In the genomic region with DNA sequence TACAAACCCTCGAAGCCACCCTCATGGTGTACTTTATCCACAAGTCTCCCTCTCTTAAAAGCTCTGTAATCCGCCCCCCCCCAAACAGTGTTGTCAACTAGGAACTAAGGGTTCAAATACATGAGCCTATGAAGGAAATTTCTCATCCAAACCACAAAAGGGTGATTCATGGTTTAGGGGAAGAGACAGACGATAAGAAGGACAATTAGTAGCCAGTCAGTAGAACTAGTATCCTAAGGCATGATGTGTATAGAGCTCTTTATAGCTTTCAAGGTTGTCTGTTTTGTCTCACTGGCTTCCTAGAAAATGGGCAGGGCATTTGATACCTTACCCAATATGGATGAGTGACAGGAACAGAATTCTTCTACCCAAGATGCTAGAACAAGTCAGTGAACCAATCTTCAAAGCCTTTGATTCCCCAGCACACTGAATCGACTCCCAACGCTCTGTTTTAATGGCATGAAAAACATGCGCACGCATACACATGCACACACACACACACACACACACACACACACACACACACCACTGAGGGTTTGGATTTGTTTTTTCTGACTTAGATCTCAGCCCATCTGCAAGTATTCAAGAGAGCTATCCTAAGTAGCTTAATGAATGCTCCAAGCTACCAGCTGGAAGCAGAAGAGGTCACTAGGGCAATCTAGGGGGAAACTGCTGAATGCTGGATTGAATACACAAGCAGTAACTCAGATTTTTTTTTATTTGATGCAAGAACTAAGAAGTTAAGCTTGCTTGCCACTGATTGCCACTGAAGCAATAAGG, we compare ENCODE assay signal across 20 mouse cellular contexts.
DNase-seq lines count a peak whose midpoint lies in the region; ATAC-seq and TF ChIP-seq lines count a peak whose summit lies in the region.
"Had no signal": no experiment of that assay in that cellular context is flagged by ENCODE, and none has a peak within 500 bp of the region (broad histone marks: within the 10 kb centered on the region; RNA-seq: fewer than 3 reads in every experiment).

No protein-coding gene starts in this region.

- no peak for ATAC-seq in hindbrain, embryonic 16.5 days
- peak; percentile 81 for ATAC-seq in midbrain, embryonic 11.5 days (ENCODE audit: low FRiP score)
- no peak for ATAC-seq in midbrain, postnatal 0 days (ENCODE audit: low FRiP score)

- intact Hi-C loops in left cerebral cortex, postnatal 25 days (cut with DNase I): no loop called here

- H3K9ac ChIP-seq in hindbrain, embryonic 16.5 days (ENCODE audit: low read depth, low read length): no peak overlapping the region
- no peak overlapping the region for H3K9ac ChIP-seq in midbrain, embryonic 11.5 days (ENCODE audit: low read length)
- no peak overlapping the region for H3K9ac ChIP-seq in midbrain, postnatal 0 days (replicated peaks; ENCODE audit: low read length, poor library complexity, severe bottlenecking)
- H3K9ac ChIP-seq: heart, embryonic 15.5 days; hindbrain, embryonic 13.5 days; neural tube, embryonic 12.5 days had no signal

- no peak overlapping the region for H3K4me2 ChIP-seq in hindbrain, embryonic 16.5 days (ENCODE audit: low read length)
- H3K4me2 ChIP-seq in midbrain, embryonic 11.5 days: no peak overlapping the region
- H3K4me2 ChIP-seq in midbrain, postnatal 0 days (ENCODE audit: low read depth, low read length, poor library complexity, severe bottlenecking): no peak overlapping the region
- H3K4me2 ChIP-seq: heart, embryonic 15.5 days; hindbrain, embryonic 13.5 days; neural tube, embryonic 12.5 days had no signal

- H3K4me1 ChIP-seq in hindbrain, embryonic 10.5 days (replicated peaks): peaks cover 38% of the 10 kb centered on the region
- H3K4me1 ChIP-seq in hindbrain, embryonic 16.5 days (ENCODE audit: control insufficient read depth, insufficient read depth, low read depth, low read length): no peaks in the 10 kb centered on the region; the same call in 1 of the 2 replicates
- peaks cover 18% of the 10 kb centered on the region for H3K4me1 ChIP-seq in midbrain, embryonic 11.5 days (ENCODE audit: control insufficient read depth, insufficient read depth, low read length)
- no peaks in the 10 kb centered on the region for H3K4me1 ChIP-seq in midbrain, postnatal 0 days (ENCODE audit: insufficient read depth, low read length)
- H3K4me1 ChIP-seq: heart, embryonic 15.5 days; megakaryocyte, embryonic 14.5 days had no signal

- TF ChIP-seq CTCF in midbrain, postnatal 0 days (IDR thresholded peaks at IDR 0.05): no peak

- WGBS in hindbrain, embryonic 10.5 days: 69% methylated on average over 7 of the region's 7 CpGs
- 74% methylated on average over 7 of the region's 7 CpGs for WGBS in hindbrain, embryonic 16.5 days
- WGBS in midbrain, embryonic 11.5 days: 58% methylated on average over 7 of the region's 7 CpGs
- 65% methylated on average over 7 of the region's 7 CpGs for WGBS in midbrain, postnatal 0 days

- no peaks in the 10 kb centered on the region for H3K27me3 ChIP-seq in hindbrain, embryonic 10.5 days (ENCODE audit: insufficient read depth, poor library complexity, severe bottlenecking)
- no peaks in the 10 kb centered on the region for H3K27me3 ChIP-seq in hindbrain, embryonic 16.5 days (replicated peaks; ENCODE audit: control insufficient read depth, insufficient read depth, low read length)
- H3K27me3 ChIP-seq in midbrain, embryonic 11.5 days (ENCODE audit: control insufficient read depth, insufficient read depth, low read length): no peaks in the 10 kb centered on the region
- no peaks in the 10 kb centered on the region for H3K27me3 ChIP-seq in midbrain, postnatal 0 days (ENCODE audit: insufficient read depth, low read length)
- H3K27me3 ChIP-seq: heart, embryonic 15.5 days; hindbrain, embryonic 13.5 days; megakaryocyte, embryonic 14.5 days; neural tube, embryonic 12.5 days had no signal

- peak; percentile 46 for DNase-seq in hindbrain, embryonic 10.5 days (ENCODE audit: low spot score)
- no peak for DNase-seq in midbrain, embryonic 11.5 days (ENCODE audit: low spot score, missing footprints)
- DNase-seq in midbrain, postnatal 0 days (ENCODE audit: low spot score): no peak
- DNase-seq in embryo, embryonic 9.5 days (ENCODE audit: extremely low spot score): peak; percentile 32
- peak; percentile 3 for DNase-seq in skeletal muscle tissue, adult 2 months (ENCODE audit: low read depth, low spot score)
- no peak for DNase-seq in left cerebral cortex, postnatal 25 days (ENCODE audit: low spot score in 2 of 2)
- no peak for DNase-seq in adrenal gland, postnatal 10 days
- DNase-seq: adrenal gland, postnatal 14 days; cerebellum, adult 8-10 months; heart, adult 11 months; kidney, adult 11 months; layer of hippocampus, adult 9-11 months; right cerebral cortex, postnatal 4 days; thymus, adult 18-20 months had no signal

- no peak overlapping the region for H3K4me3 ChIP-seq in hindbrain, embryonic 10.5 days
- no peak overlapping the region for H3K4me3 ChIP-seq in hindbrain, embryonic 16.5 days (ENCODE audit: low read length)
- H3K4me3 ChIP-seq in midbrain, embryonic 11.5 days (ENCODE audit: low read depth, low read length): no peak overlapping the region
- no peak overlapping the region for H3K4me3 ChIP-seq in midbrain, postnatal 0 days (ENCODE audit: low read depth, low read length)
- H3K4me3 ChIP-seq: heart, embryonic 15.5 days; hindbrain, embryonic 13.5 days; megakaryocyte, embryonic 14.5 days; neural tube, embryonic 12.5 days had no signal

- H3K36me3 ChIP-seq in hindbrain, embryonic 10.5 days: no peaks in the 10 kb centered on the region
- no peaks in the 10 kb centered on the region for H3K36me3 ChIP-seq in hindbrain, embryonic 16.5 days (ENCODE audit: control insufficient read depth, insufficient read depth, low read length)
- no peaks in the 10 kb centered on the region for H3K36me3 ChIP-seq in midbrain, embryonic 11.5 days (ENCODE audit: control insufficient read depth, insufficient read depth, low read length)
- no peaks in the 10 kb centered on the region for H3K36me3 ChIP-seq in midbrain, postnatal 0 days (ENCODE audit: insufficient read depth, low read length)
- H3K36me3 ChIP-seq: G1E; heart, embryonic 15.5 days; hindbrain, embryonic 13.5 days; neural tube, embryonic 12.5 days had no signal

- peak overlapping the region; percentile 24; the same call in 1 of the 2 replicates for H3K27ac ChIP-seq in hindbrain, embryonic 10.5 days
- H3K27ac ChIP-seq in hindbrain, embryonic 16.5 days (ENCODE audit: low read depth, low read length): no peak overlapping the region
- H3K27ac ChIP-seq in midbrain, embryonic 11.5 days (ENCODE audit: low read depth, low read length): no peak overlapping the region
- no peak overlapping the region for H3K27ac ChIP-seq in midbrain, postnatal 0 days (ENCODE audit: low read depth, low read length)
- H3K27ac ChIP-seq: heart, embryonic 15.5 days; hindbrain, embryonic 13.5 days; neural tube, embryonic 12.5 days had no signal

- H3K9me3 ChIP-seq in hindbrain, embryonic 10.5 days: no peaks in the 10 kb centered on the region
- H3K9me3 ChIP-seq in hindbrain, embryonic 16.5 days (ENCODE audit: control insufficient read depth, low read length): no peaks in the 10 kb centered on the region
- no peaks in the 10 kb centered on the region for H3K9me3 ChIP-seq in midbrain, embryonic 11.5 days (ENCODE audit: control insufficient read depth, low read length)
- H3K9me3 ChIP-seq in midbrain, postnatal 0 days (ENCODE audit: low read length): no peaks in the 10 kb centered on the region
- H3K9me3 ChIP-seq: heart, embryonic 15.5 days; hindbrain, embryonic 13.5 days; neural tube, embryonic 12.5 days had no signal

Comparison
In these comparisons a context has a peak if more than half of its experiments do, and no peak if none do; other contexts are left out.
1. DNase-seq: peak in hindbrain, embryonic 10.5 days (single experiment), embryo, embryonic 9.5 days (single experiment) and skeletal muscle tissue, adult 2 months (single experiment); none in midbrain, embryonic 11.5 days (single experiment), midbrain, postnatal 0 days (single experiment), left cerebral cortex, postnatal 25 days (0 of 2) and adrenal gland, postnatal 10 days (single experiment).